Mouse (Mus musculus) bone marrow, adult 2 months (tissue): ENCODE measurements around the gene Slc16a11. TPM values are rescaled to one million over a fixed set of nuclear protein-coding genes. Genes with fewer than 3 reads are reported as not detected.

Experiments
- H3K27ac ChIP-seq: fragments of 200-500 bp; 2 replicates; pipeline ENCODE4 v1.5.1; 2012; ENCODE audit warnings: low read depth, mild to moderate bottlenecking, control low read depth, inconsistent platforms, low read length; ENCODE audit not compliant: control insufficient read depth, poor library complexity, insufficient read depth
- H3K4me1 ChIP-seq: fragments of 200-500 bp; 2 replicates; pipeline ENCODE4 v1.6.1; 2011; ENCODE audit warnings: low read length; ENCODE audit not compliant: control insufficient read depth, insufficient read depth
- H3K4me3 ChIP-seq: fragments of 200-500 bp; replicated peaks from 2 replicates; pipeline ENCODE3; 2011; ENCODE audit warnings: mild to moderate bottlenecking, low read depth, low read length, control low read depth; ENCODE audit not compliant: control insufficient read depth
- CTCF ChIP-seq: fragments of 200-500 bp; IDR thresholded peaks from 2 replicates; pipeline ENCODE4 v1.5.1; 2011; ENCODE audit warnings: low read length, control low read depth; ENCODE audit not compliant: control insufficient read depth, insufficient read depth
- POLR2A ChIP-seq: fragments of 200-500 bp; IDR thresholded peaks from 2 replicates; pipeline ENCODE4 v1.6.1; 2011; ENCODE audit warnings: low read depth, mild to moderate bottlenecking, control low read depth, low read length, borderline replicate concordance; ENCODE audit not compliant: control insufficient read depth
- WGBS: fragments of 180-500 bp; shearing (Covaris S2); methylation state at CpG from one replicate; pipeline ENCODE4 v1.1.7; 2018; 5-methylcytosine and 5-hydroxymethylcytosine counted together
- polyA plus RNA-seq: library from polyadenylated mRNA; stranded (reverse); fragments of >200 nt; gene quantifications from 2 replicates; pipeline ENCODE4 v1.2.4, GENCODE M21; 2011; ENCODE audit warnings: low replicate concordance; ENCODE audit not compliant: missing spikeins, insufficient read depth, insufficient read length

The Slc16a11 gene
- polyA plus RNA-seq, 1 experiment = 1.9 TPM

DNA sequence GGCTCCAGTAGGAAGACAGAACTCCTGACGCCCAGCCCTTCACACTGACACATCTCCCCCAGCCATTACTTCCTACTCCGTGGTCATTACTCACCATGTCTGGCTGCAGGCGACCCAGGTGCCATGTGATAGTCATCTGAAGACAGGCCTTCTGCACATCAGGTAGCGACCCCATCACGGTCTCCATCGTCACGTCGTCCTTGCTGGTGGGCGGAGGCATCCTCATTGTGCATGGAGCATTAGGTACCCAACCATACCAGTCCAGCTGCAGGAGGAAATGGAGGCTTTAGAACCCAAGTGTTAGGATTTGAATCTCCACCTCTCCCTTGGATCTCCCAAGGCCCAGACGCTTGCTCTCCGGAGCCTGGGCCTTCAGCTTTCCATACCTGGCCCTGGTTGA, 30.0 kb downstream of the Slc16a11 start:
- Histone ChIP-seq H3K4me3 (no peak overlapping the region), H3K4me1 (no peaks in the 10 kb centered on the region), H3K27ac (no peak overlapping the region)
- TF ChIP-seq POLR2A (no peak), CTCF (no peak)
- WGBS = 66% methylated on average over 11 of the region's 11 CpGs

DNA sequence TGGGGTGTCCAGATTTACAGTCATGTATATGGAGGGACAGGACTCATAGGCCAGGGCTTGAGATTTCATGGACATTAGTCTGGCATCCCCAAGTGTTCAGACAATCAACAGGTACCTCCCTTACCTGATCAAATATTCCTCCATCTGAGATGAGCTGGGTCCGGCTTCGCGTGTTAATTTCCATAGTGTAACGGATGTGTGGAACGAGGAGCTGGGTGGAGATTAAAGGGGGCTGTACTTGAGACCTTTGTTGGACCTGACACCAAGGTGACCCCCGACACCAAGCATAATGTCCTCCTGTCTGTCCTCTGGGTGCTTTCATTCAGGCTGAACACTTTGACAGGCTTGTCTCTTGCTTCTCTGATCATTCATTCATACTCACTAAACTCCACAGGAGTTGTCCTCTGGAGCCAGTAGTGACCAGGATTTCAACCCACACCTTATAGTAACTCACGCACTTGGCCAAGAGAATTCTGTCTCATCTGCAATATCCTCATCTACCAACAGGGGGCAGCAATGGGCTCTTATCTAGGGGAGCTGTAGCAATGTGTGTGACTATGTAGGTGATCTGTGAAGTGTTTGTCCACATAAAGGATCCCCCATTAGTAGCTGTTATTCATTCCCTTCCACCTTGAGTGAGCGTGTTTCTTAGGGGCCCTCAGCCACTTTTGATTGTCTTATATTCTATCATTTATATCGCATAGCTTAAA, 34.7 kb downstream of the Slc16a11 start:
- WGBS = 47% methylated on average over 9 of the region's 9 CpGs
- TF ChIP-seq POLR2A (no peak), CTCF (peak; percentile 35; the same call in 1 of the 2 replicates)
- no peaks in the 10 kb centered on the region for H3K4me1 ChIP-seq
- no peak overlapping the region for H3K27ac ChIP-seq
- no peak overlapping the region for H3K4me3 ChIP-seq

DNA sequence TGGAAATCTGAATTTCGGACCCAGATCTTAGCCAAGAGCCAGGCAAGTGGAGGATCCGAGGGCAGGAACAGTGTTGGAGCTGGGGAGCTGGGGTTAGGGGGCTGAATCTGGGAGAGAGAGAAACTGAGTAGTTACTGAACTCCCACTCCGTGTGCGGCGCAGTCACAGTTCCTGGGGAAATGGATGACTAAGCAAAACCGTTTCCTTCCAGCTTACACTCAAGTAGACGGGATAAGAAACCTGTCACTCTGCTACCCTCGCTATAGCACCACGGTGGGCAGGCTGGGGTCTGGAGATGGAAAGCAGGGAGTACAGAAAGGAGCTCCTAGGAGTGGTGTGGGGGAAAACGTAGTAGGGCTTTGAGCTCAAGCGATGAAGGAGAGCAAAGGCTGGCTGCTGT, 37.6 kb downstream of the Slc16a11 start:
- Histone ChIP-seq H3K27ac (no peak overlapping the region), H3K4me1 (no peaks in the 10 kb centered on the region), H3K4me3 (no peak overlapping the region)
- no peak for TF ChIP-seq CTCF
- no peak for TF ChIP-seq POLR2A
- WGBS = 14% methylated on average over 11 of the region's 11 CpGs

DNA sequence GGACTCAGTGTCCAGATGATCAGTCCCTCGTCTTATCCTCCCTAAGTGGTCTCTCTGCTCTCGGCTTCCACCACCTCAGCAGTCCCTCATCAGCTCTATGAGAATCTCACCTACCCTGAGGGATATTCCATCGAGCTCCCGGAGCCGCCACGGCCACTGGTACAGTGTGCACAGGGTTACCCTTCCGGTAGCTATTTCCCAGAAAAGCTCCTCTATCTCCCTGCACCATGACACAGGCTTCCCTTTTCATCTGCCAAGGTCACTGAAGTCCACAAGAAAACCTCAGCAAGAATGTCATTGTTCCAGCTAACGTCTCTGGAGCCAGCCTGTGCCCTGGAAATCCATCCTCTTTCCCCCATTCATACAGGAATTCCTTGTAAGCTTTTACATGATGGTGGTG, 39.3 kb downstream of the Slc16a11 start:
- TF ChIP-seq CTCF = no peak
- no peak for TF ChIP-seq POLR2A
- H3K4me3 ChIP-seq = no peak overlapping the region
- 79% methylated on average over 8 of the region's 8 CpGs for WGBS
- H3K4me1 ChIP-seq = no peaks in the 10 kb centered on the region
- no peak overlapping the region for H3K27ac ChIP-seq

DNA sequence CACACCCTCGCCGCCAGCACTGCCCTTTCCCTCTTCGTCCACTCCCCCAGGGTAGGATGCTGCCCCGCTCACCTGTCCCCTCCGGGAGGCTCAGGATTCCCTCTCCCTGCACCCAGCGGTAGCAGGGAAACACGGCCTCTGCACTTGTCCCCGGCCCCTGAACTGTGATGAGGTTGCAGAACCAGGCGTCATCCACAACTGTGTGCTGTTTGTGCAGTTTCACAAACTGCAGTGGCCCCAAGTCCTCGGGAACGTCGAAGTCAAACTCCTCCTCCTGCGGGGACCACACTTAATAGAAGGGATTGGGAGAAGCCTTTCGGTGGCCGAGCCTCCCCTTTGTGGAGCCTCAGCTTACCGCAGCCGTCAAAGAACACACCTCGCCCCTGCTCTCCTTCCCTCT, 41.8 kb downstream of the Slc16a11 start:
- WGBS = 3% methylated on average over 18 of the region's 18 CpGs
- no peak for TF ChIP-seq POLR2A
- no peak for TF ChIP-seq CTCF
- Histone ChIP-seq H3K4me1 (no peaks in the 10 kb centered on the region), H3K27ac (no peak overlapping the region), H3K4me3 (no peak overlapping the region)

DNA sequence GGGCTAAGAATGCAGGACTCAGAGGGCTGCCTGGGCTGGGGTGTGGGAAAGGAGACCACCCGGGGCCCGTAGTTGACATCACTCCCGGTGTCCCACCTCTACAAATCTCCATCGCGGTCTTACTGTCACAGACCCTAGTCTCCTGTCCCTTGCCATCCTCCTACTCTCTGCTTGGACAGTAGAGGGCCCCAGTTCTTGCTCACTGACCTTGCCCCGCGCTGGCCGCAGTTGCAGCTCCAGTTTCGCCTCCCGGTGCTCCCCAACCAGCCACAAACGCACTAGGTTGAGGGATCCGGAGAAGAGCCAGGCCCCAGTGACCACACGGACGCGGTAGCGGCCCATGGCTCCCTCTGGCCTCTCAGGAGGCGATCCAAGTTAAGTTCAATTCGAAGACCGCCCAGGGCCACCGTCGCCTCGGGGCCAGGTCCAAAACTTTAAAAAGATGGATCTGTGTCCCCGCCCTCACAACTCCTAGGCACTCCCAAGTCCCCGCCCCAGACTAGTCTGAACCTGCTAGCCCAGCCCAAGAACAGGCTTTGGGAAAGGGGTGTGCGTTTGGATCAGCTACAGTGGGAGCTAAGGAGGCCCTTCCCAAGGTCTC, 42.5 kb downstream of the Slc16a11 start, which contains the start of gene Alox12:
TSS of gene Alox12 (minus strand) at position 423 of the 601 bp plus-strand sequence.
- 14% methylated on average over 25 of the region's 25 CpGs for WGBS
- Histone ChIP-seq H3K4me1 (no peaks in the 10 kb centered on the region), H3K27ac (no peak within 1 kb of the TSS), H3K4me3 (no peak within 1 kb of the TSS)
- TF ChIP-seq CTCF = peak; percentile 31
- no peak for TF ChIP-seq POLR2A

DNA sequence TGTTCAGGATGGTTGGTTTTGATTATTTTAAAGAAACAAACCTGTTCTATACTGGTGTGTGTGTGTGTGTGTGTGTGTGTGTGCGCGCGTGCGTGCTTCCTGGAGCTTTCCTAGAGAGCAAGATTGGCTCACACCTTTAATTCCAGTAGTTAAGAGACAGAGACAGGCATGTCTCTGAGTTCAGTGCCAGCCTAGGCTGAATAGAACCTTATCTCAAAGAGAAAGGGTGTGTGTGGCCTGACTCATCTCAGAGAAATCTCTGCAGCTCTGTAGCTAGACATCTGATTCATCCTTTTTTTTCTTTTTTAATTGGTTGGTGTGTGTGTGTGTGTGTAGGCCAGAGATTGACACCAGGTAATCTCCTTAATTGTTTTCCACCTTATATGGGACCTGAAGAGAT, 46.5 kb downstream of the Slc16a11 start:
- 86% methylated on average over 4 of the region's 4 CpGs for WGBS
- Histone ChIP-seq H3K4me1 (no peaks in the 10 kb centered on the region), H3K4me3 (no peak overlapping the region), H3K27ac (no peak overlapping the region)
- no peak for TF ChIP-seq POLR2A
- no peak for TF ChIP-seq CTCF

DNA sequence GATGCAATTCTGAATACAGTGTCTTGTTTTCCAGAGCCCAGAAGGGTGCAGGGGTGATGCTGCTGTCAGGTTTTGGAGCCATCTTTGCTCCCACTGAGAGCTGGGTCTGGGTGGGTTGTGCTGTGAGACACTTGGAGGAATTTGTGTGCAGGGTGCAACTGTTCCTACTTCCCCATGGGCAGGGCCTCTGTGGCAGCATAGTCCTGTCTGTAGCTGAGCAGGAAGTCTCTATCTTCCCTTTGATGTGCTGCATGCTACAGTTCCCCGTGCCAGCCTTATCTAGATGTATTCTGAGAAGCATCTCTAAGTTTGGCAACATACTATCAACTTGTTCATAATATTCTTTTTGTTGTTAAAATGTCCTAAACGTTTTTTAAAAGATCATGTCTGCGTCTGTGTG, 52.7 kb downstream of the Slc16a11 start:
- no peak overlapping the region for H3K27ac ChIP-seq
- TF ChIP-seq POLR2A = no peak
- no peak for TF ChIP-seq CTCF
- H3K4me3 ChIP-seq = no peak overlapping the region
- 29% methylated on average over 3 of the region's 3 CpGs for WGBS
- no peaks in the 10 kb centered on the region for H3K4me1 ChIP-seq
